Mouse (Mus musculus) spleen, embryonic (tissue): ENCODE results near the gene Il1rn.

Experiments
- CTCF ChIA-PET: fragments of 350-600 bp; sonication (Branson Sonifier 250); formaldehyde crosslinking; loops from one replicate; lab custom pipeline; 2022; lab: Charles Lee

The Il1rn gene

DNA sequence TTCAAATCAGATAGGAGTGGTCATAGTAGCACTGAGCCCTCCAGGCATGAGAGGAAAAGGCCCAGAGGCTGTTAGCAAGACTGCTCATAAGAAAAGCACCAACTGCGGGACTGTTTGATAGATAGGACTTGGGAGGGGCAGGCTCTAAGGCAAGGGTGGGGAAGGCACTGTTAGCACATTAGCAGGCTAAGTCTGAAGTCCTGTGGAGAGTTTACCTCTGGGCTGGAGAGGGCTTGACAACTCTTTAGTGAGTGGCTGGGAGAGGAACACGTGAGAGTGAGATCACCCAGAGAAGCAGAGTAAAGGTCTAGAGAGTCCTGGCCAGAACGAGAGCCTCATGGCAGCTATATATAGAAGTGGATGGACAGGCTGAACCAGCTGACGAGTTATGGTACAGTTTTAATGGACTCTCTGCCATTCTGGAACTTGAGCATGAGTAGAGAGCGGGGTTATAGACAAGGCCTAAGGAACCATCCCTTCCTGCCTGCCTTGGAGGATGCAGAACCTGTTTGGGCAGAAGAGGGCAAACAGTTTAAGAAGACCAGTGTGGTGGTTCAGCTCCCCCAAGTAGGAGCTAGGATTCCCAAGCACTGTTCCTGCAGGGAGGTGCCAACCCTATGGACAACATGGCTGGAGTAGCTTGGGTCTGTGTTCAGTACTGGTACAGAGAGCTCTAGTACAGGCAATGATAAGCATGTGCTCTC is 42.2 kb downstream of the Il1rn start:
- CTCF ChIA-PET: interaction anchor here (1.1 to 1.2 kb wide), 2 partner anchors 9 to 21 kb away, joined by 3 to 4 read pairs; no protein-coding TSS in a partner anchor

DNA sequence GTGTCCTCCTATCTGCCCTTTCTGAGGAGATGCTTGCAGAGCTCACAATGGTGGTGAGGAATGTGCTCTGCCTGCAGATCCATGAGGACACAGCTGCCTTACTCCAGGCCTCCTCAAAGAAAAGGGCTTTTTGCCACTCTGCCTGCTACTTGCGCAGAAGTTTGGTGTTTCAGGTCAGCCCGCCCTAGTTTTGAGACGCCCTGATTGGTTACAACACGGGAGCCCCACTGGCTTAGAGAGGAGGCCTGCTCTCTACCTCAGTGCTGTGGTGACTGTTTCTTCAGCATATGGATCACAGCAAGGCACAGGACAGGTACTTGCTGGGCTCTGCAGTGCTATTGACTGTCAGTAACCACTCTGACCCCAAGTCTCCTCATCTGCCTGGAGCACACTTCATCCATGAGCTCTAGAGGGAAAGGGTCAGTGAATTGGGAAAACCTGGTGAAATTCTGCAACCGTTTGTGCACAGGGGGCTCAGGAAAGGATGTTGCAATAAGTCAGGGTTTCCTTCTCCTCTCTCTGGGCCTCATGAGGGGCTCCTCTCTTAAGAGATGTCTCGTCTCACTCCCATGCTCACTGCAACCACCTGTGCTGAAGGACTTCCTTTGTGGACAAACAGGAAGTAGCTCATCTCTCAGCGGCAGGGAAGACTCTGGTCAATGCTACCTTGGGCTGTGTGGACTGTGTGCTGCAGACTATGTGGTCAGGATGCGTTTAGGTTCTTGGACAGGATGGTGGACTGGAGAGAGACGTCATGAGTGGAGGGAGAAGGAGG is 46.0 kb downstream of the Il1rn start:
- CTCF ChIA-PET: no interaction called here

DNA sequence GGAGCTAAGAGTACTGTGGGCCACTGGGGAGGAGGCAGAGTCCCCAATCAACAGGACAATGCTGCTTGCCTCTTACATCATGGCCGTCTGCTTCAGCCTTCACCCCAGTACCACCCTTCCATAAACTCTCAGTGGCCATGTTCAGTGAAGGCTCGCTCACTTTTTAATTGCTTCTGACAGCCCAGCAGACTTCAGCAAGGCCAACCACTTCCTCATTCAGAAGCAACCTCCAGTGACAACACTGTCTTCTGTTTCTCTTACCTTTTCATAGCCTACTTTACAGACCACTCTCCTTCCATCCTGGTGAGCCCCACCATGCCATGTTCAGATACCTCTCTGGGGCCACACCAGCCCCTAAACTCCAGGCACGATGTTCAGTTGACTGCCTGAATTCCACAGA is 47.0 kb downstream of the Il1rn start:
- CTCF ChIA-PET: no interaction called here

- CTCF ChIA-PET: interaction anchor here (1.0 kb wide), 1 partner anchor 9 kb away, joined by 3 read pairs; no protein-coding TSS in a partner anchor
Measured at GRCm38 (mm10) chr2:24384393-24384792, 47.7 kb downstream of the Il1rn start.

DNA sequence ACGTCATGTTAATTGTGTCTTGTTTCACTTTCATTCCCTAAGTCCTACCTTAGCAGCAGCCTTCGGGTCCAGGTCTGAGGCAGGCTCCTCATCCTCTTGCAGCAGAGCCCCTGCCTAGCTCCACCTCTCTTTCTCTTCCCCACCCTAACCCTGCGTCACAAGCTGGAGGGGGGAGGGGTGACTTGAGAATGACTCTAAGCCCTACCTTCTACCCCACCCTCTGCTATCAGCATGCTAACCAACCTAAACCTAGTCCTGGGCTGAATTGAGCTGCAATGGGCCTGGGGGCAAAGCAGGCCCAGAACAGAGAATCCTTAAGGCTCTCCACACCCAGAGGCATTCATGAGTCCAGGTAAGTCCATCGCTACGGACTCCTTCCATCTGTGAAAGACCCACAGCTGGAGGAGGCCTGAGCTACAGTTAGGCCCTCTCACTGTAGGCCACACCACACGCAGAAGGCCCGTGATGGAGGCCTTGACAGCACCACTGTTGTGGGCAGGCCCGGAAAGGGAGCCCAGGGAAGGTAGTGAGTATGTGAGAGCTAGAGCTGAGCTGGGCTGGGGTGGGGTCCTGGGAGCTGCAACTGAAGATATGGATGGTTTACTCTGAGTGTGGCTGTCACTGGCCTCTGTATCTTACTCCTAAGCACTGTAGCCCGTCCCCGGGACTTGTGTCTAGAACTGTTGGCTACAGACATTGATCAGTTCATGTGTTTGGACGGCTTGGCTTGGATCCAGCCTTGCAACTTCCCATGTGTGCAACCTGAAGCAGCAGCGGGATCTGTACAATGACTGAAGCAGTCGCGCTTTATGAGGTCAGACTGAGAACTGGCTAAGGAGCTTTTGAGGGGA is 48.7 kb downstream of the Il1rn start:
- CTCF ChIA-PET: interaction anchor here (1.0 kb wide), 1 partner anchor 10 kb away, joined by 3 read pairs; no protein-coding TSS in a partner anchor

- CTCF ChIA-PET: interaction anchor here (1.7 kb wide), 1 partner anchor 7 kb away, joined by 4 read pairs; no protein-coding TSS in a partner anchor
Measured at GRCm38 (mm10) chr2:24386158-24386963, 49.7 kb downstream of the Il1rn start.

DNA sequence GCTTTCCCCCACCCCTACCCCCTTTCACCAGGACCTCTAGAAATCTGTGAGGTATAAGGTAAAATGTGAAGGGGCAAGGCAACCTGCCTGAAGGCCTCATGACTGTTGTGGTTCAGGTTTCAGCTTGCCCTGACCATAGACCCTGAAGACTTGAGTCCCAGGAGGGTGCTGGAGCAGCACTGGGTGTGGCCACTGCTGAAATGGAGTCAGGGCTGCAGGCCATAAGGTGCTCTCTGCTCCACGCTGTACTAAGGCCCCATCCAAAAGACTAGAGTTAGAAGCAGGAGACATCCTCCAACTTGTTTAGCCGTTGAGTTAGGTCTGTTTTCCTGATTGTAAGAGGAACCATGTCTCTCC is 50.3 kb downstream of the Il1rn start:
- CTCF ChIA-PET: interaction anchor here (0.6 to 1.7 kb wide), 2 partner anchors 8 to 1612 kb away, joined by 4 to 6 read pairs; no protein-coding TSS in a partner anchor

DNA sequence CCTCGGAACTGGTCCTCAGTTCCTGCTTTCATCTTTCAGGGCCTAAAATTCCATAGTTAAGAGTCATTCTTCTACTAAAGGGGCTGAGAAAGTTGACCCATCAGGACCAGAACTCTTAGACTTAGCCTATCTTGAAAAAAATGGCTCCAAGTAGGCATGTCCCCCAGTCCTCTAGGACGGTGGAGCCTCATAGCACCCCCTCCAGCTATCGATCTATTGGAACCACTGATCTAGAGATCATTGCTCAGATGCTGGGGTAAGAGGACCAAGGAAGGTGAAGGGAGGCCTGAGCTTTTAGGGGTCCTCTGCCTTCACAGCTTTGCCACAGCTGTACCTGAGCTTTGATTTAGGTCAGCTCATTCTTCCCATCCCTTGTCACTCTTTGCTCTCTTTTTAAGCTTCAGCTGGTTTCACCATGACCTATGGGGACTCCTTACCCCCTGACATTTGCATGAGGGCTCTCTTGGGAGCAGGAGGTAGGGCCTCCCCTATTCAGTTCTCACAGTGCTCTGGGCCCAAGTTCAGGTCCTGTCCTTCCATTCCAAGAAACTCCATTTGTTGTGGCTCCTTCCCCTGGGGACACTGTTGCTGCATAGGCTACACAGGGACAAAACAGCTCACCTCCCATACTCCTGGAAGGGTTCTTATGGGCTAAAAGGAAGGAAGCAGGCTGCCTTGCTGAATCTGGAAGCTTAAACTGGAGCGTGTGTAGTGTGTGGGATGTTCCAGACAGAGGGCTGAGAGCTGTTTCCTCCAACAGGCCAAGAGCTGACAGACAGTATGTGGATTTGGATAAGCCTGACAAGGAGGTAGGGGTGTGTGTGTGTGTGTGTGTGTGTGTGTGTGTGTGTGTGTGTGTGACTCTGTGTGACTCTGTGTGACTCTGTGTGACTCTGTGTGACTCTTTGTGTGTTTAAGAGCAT is 51.0 kb downstream of the Il1rn start:
- CTCF ChIA-PET: interaction anchor here (0.5 to 1.7 kb wide), 4 partner anchors 9 to 1613 kb away, joined by 4 to 6 read pairs (median 4); no protein-coding TSS in a partner anchor

GRCm38 (mm10) chr2:24393251-24393650 is 56.6 kb downstream of the Il1rn start:
- CTCF ChIA-PET: interaction anchor here (0.6 to 0.7 kb wide), 2 partner anchors 8 to 345 kb away, joined by 3 read pairs; no protein-coding TSS in a partner anchor

GRCm38 (mm10) chr2:24397115-24397514 is 60.5 kb downstream of the Il1rn start:
- CTCF ChIA-PET: no interaction called here

DNA sequence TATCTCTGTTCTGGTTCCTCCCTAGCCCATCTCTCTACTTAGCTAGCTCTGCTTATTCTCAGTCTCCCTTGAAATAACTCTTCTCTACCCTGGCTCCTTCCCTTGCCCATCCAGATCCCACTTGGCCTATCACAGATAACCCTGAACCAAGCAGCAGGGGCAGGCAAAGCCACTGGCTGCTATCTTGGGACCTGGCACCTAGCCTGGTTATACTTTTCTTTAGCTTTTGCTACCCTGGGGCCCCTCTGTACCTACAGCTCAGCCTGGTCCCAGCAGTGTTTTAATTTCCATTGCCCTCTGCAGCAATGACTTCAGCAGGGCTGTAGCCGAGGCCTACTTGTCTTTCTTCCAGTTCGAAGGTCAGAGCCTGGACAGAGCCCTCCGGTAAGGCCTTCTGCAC is 64.1 kb downstream of the Il1rn start:
- CTCF ChIA-PET: no interaction called here
